Mouse (Mus musculus): ENCODE measurements around the gene Stard13.

Gene Stard13

GRCm38 (mm10) chr5:151233400-151234031 lies at the start of gene Stard13:
Gene Stard13 (minus strand): TSS chr5:151233836.
- peak in 1 of 2 experiments; percentile 30 for DNase-seq (ENCODE audit: low spot score in 2 of 2)

- no peak for DNase-seq (ENCODE audit: low spot score in 2 of 2)
These were observed 45.9 kb upstream of the Stard13 start for GRCm38 (mm10) chr5:151279531-151279930.

GRCm38 (mm10) chr5:151277927-151278326 lies 44.3 kb upstream of the Stard13 start:
- no peak for DNase-seq (ENCODE audit: low spot score in 2 of 2)

- DNase-seq (ENCODE audit: low spot score in 2 of 2): no peak
These were observed 42.4 kb upstream of the Stard13 start for GRCm38 (mm10) chr5:151275986-151276385.

- DNase-seq (ENCODE audit: low spot score in 2 of 2): no peak
These were observed 40.6 kb upstream of the Stard13 start for GRCm38 (mm10) chr5:151274265-151274664.

GRCm38 (mm10) chr5:151270815-151271214 lies 37.2 kb upstream of the Stard13 start:
- DNase-seq (ENCODE audit: low spot score in 2 of 2): no peak

GRCm38 (mm10) chr5:151266896-151267634 lies 33.4 kb upstream of the Stard13 start:
- no peak for DNase-seq (ENCODE audit: low spot score in 2 of 2)

GRCm38 (mm10) chr5:151261558-151261957 lies 27.9 kb upstream of the Stard13 start:
- no peak for DNase-seq (ENCODE audit: low spot score in 2 of 2)

- DNase-seq (ENCODE audit: low spot score in 2 of 2): no peak
These were observed 18.6 kb upstream of the Stard13 start for GRCm38 (mm10) chr5:151252213-151252612.

GRCm38 (mm10) chr5:151251656-151252055 lies 18.0 kb upstream of the Stard13 start:
- no peak for DNase-seq (ENCODE audit: low spot score in 2 of 2)

- DNase-seq (ENCODE audit: low spot score in 2 of 2): no peak
These were observed 15.3 kb upstream of the Stard13 start for GRCm38 (mm10) chr5:151248671-151249620.

- no peak for DNase-seq (ENCODE audit: low spot score in 2 of 2)
These were observed 14.4 kb upstream of the Stard13 start for GRCm38 (mm10) chr5:151248084-151248483.

GRCm38 (mm10) chr5:151247115-151247875 lies 13.7 kb upstream of the Stard13 start:
- DNase-seq (ENCODE audit: low spot score in 2 of 2): no peak

GRCm38 (mm10) chr5:151246287-151246686 lies 12.7 kb upstream of the Stard13 start:
- DNase-seq (ENCODE audit: low spot score in 2 of 2): no peak

GRCm38 (mm10) chr5:151245571-151245970 lies 11.9 kb upstream of the Stard13 start:
- DNase-seq (ENCODE audit: low spot score in 2 of 2): no peak

- DNase-seq (ENCODE audit: low spot score in 2 of 2): no peak
These were observed 5.1 kb upstream of the Stard13 start for GRCm38 (mm10) chr5:151238730-151239129.

GRCm38 (mm10) chr5:151236411-151236810 lies 2.8 kb upstream of the Stard13 start:
- DNase-seq (ENCODE audit: low spot score in 2 of 2): no peak

- DNase-seq (ENCODE audit: low spot score in 2 of 2): no peak
These were observed 898 bp downstream of the Stard13 start for GRCm38 (mm10) chr5:151232576-151233299.

GRCm38 (mm10) chr5:151231861-151232260 lies 1.8 kb downstream of the Stard13 start:
- no peak for DNase-seq (ENCODE audit: low spot score in 2 of 2)

- no peak for DNase-seq (ENCODE audit: low spot score in 2 of 2)
These were observed 2.2 kb downstream of the Stard13 start for GRCm38 (mm10) chr5:151231411-151231810.

GRCm38 (mm10) chr5:151230427-151230826 lies 3.2 kb downstream of the Stard13 start:
- DNase-seq (ENCODE audit: low spot score in 2 of 2): no peak

Data from frontal cortex, postnatal 10 days (tissue).